Mouse (Mus musculus) midbrain, postnatal 0 days (tissue): ENCODE measurements at regions not wholly inside any gene's neighbourhood (a gene's known extent, or its start where the extent isn't known, plus 50 kb on each side); places are given as distances from the start of the nearest gene placed in this dataset.
A peak's percentile ranks its signal among the peaks of the same experiment; 100 is the strongest.

Source experiments
- ATAC-seq: fragments of 200-750 bp; cut with Nextera tagmentation; 2 replicates; pipeline ENCODE4 v1.8.0; 2017; ENCODE audit warnings: moderate number of reproducible peaks, mild to moderate bottlenecking, moderate TSS enrichment, moderate library complexity; ENCODE audit not compliant: low FRiP score
- DNase-seq: peaks from one replicate; pipeline ENCODE4 v3.0.0-alpha.2; 2015; ENCODE audit warnings: low spot score
- H3K27ac ChIP-seq: fragments of 300-500 bp; sonication (generic); 2 replicates; pipeline ENCODE4 v1.5.1; 2014; ENCODE audit warnings: low read depth, mild to moderate bottlenecking, low read length, mixed read lengths
- H3K27me3 ChIP-seq: fragments of 300-500 bp; sonication (generic); 2 replicates; pipeline ENCODE4 v1.6.1; 2014; ENCODE audit warnings: low read length, control low read depth, mixed read lengths; ENCODE audit not compliant: insufficient read depth
- H3K36me3 ChIP-seq: fragments of 300-500 bp; sonication (generic); 2 replicates; pipeline ENCODE4 v1.6.1; 2014; ENCODE audit warnings: low read length, control low read depth, mixed read lengths; ENCODE audit not compliant: insufficient read depth
- H3K4me1 ChIP-seq: fragments of 300-500 bp; sonication (generic); 2 replicates; pipeline ENCODE4 v1.6.1; 2014; ENCODE audit warnings: mild to moderate bottlenecking, control low read depth, antibody characterized with exemption, low read length, mixed read lengths; ENCODE audit not compliant: insufficient read depth
- H3K4me2 ChIP-seq: fragments of 300-500 bp; sonication (generic); 2 replicates; pipeline ENCODE4 v1.6.1; 2014; ENCODE audit warnings: low read depth, mild to moderate bottlenecking, low read length, mixed read lengths; ENCODE audit not compliant: poor library complexity, severe bottlenecking
- H3K4me3 ChIP-seq: fragments of 300-500 bp; sonication (generic); 2 replicates; pipeline ENCODE4 v1.5.1; 2014; ENCODE audit warnings: low read depth, mild to moderate bottlenecking, low read length, moderate library complexity
- H3K9ac ChIP-seq: fragments of 300-500 bp; sonication (generic); replicated peaks from 2 replicates; pipeline ENCODE4 v1.6.1; 2014; ENCODE audit warnings: mild to moderate bottlenecking, low read length, moderate library complexity, mixed read lengths; ENCODE audit not compliant: poor library complexity, severe bottlenecking
- H3K9me3 ChIP-seq: fragments of 300-500 bp; sonication (generic); 2 replicates; pipeline ENCODE4 v1.6.1; 2016; ENCODE audit warnings: low read length, control low read depth
- CTCF ChIP-seq: IDR thresholded peaks from 2 replicates; pipeline ENCODE4 v1.5.1; 2016; ENCODE audit warnings: antibody characterized with exemption, mild to moderate bottlenecking
- WGBS: fragments of 180-500 bp; shearing (Covaris S2); extraction: QIAGEN DNeasy Blood & Tissue Kit; methylation state at CpG from one replicate; pipeline ENCODE4 v1.1.7; 2014; 5-methylcytosine and 5-hydroxymethylcytosine counted together

GRCm38 (mm10) chr3:113169000-113169399, 89.6 kb downstream of the Amy2a5 start:
- Histone ChIP-seq H3K4me1 (no peaks in the 10 kb centered on the region), H3K4me2 (no peak overlapping the region), H3K27me3 (no peaks in the 10 kb centered on the region), H3K9ac (no peak overlapping the region), H3K9me3 (no peaks in the 10 kb centered on the region), H3K27ac (no peak overlapping the region), H3K36me3 (no peaks in the 10 kb centered on the region), H3K4me3 (no peak overlapping the region)
- DNase-seq (peak; percentile 18), ATAC-seq (no peak)
- TF ChIP-seq CTCF = peak; percentile 56
- WGBS = 61% methylated on average over 3 of the region's 3 CpGs

GRCm38 (mm10) chr3:113162300-113162699, 96.3 kb downstream of the Amy2a5 start:
- DNase-seq (no peak), ATAC-seq (no peak)
- no peaks in the 10 kb centered on the region for H3K36me3 ChIP-seq
- no peak overlapping the region for H3K27ac ChIP-seq
- no peaks in the 10 kb centered on the region for H3K4me1 ChIP-seq
- WGBS = 91% methylated on average over 4 of the region's 4 CpGs
- no peak for TF ChIP-seq CTCF
- H3K9ac ChIP-seq = no peak overlapping the region
- H3K4me2 ChIP-seq = no peak overlapping the region
- no peaks in the 10 kb centered on the region for H3K27me3 ChIP-seq
- H3K9me3 ChIP-seq = no peaks in the 10 kb centered on the region
- no peak overlapping the region for H3K4me3 ChIP-seq
